Mouse (Mus musculus): ENCODE measurements at regions not wholly inside any gene's neighbourhood (a gene's known extent, or its start where the extent isn't known, plus 50 kb on each side); places are given as distances from the start of the nearest gene placed in this dataset.
A peak's percentile ranks its signal among the peaks of the same experiment; 100 is the strongest.

- DNase-seq, result no peak
- intact Hi-C loops (cut with DNase I), result no loop called here
Observed at GRCm38 (mm10) chr9:101807249-101807648, 54.4 kb upstream of the 9630041A04Rik start.

GRCm38 (mm10) chr9:101796718-101797117 is 64.9 kb upstream of the 9630041A04Rik start:
- intact Hi-C loops (cut with DNase I), result no loop called here
- DNase-seq, result peak in 1 of 2 experiments; percentile 2

DNA sequence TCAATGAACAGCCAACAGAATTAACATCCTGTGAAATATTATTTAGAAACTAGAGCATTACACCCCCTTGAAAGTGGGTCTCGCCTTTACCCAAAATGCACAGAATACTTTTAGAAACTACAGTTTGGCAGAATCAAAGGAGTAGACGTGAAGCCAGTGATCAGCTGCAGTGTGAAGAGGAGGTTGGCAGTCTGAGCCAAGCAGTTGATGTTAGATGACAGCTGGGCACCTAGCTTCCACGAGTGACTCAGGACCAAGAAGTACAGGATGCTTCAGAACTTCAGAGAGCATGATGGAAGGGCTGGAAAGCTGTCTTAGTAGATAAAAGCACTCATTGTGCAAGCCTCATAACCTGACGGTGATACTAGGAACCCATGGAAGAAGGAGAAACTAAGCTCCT is 65.6 kb upstream of the 9630041A04Rik start:
- intact Hi-C loops (cut with DNase I), result no loop called here
- DNase-seq, result no peak

DNA sequence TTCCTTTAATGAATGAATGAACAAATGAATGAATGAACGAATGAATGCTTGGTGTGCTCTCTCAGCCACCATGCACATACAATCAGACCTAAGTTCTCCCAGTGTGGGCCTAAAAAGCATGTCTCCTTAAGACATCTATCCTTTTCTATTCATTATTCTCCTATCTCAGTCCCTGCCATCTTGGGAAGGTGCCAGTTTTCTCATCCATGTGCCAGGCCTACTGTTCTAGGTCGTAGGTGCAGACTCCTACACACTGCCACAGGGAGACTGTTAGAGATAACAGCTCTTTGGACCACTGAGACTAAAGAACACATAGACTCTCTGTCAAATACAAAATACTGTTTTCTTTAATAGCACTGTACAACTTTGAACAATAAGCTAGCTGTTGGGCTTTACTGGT is 66.2 kb upstream of the 9630041A04Rik start:
- intact Hi-C loops (cut with DNase I), result no loop called here
- DNase-seq, result no peak

DNA sequence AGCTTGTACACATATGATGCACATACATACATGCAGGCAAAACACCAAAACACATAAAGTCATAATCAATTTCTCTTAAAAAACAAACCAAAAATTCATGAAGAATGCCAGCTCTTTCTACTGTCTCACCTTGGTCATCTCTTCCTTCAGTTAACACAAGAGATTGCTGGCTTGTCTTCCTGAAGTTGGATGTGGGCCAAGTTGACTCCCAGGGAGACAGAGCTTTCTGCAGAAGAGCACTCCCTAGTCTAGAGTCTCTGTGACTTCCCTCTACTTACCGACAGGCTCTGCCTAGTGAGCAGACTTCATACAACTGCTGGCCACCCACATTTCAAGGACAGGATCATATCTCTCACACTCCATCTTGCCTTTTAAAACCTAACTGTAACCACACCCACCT is 70.7 kb upstream of the 9630041A04Rik start:
- no peak for DNase-seq
- intact Hi-C loops (cut with DNase I), result no loop called here

GRCm38 (mm10) chr9:101740949-101741605 is 120.6 kb upstream of the 9630041A04Rik start:
- intact Hi-C loops (cut with DNase I), result no loop called here

GRCm38 (mm10) chr9:101739322-101739721 is 122.3 kb upstream of the 9630041A04Rik start:
- no peak for DNase-seq
- intact Hi-C loops (cut with DNase I), result no loop called here

More at GRCm38 (mm10) chr9:101740949-101741605, 120.6 kb upstream of the 9630041A04Rik start:
- DNase-seq, result no peak

GRCm38 (mm10) chr9:101734271-101734670 is 127.4 kb upstream of the 9630041A04Rik start:
- intact Hi-C loops (cut with DNase I), result no loop called here

DNA sequence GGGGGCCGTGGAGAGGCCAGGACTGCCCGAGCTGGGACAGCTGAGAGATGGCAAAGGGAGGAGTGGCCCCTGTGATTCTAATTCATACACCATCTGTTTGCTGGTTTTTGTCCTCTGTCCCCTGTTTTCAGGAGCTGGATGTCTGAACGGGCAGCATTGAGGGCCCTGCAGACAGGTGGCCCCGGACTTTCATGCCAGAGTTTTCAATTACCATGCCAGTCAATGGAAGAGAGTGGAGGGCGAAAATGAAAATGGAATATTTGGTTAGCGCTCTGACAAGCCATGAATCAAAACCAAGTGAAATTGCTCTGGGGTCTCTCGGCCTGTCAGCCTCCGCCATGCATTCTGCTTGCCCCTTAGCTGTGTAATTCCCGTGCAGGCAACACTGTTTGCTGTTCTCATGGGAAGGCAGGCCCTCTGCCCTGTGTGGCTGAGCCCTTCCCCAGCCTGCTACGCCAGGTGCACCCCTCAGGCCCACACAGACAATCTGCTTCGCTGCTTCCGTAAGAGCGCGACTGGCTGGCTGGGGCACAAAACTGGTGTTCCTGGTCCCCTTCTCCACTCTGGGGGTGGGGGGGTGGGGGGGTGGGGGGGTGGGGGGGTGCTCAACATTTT is 127.9 kb upstream of the 9630041A04Rik start:
- intact Hi-C loops (cut with DNase I), result no loop called here
- DNase-seq, result no peak

More at GRCm38 (mm10) chr9:101734271-101734670, 127.4 kb upstream of the 9630041A04Rik start:
- no peak for DNase-seq

GRCm38 (mm10) chr9:101730136-101730535 is 131.5 kb upstream of the 9630041A04Rik start:
- intact Hi-C loops (cut with DNase I), result no loop called here
- no peak for DNase-seq

DNA sequence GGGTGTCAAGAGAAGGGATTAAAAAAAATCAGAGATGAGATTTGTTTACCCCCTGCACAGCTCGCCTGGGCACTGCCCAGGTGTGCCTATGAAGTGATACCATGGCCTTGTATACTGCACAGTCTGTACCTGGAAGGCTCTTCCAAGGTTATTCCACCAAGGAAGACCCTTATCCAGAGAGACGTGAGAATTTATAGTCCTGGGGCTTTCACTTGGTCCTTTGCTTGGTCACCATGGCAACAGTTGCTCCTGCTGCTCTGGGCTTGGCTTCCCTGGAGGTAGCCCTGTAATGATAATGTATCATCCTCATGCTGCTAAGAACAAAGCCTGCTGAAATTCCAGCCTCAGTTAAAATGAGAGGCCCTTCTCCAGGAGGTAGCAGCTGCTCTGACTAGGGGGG is 143.7 kb upstream of the 9630041A04Rik start:
- intact Hi-C loops (cut with DNase I), result no loop called here
- no peak for DNase-seq

- intact Hi-C loops (cut with DNase I), result no loop called here
- no peak for DNase-seq
Observed at GRCm38 (mm10) chr9:101716326-101716725, 145.3 kb upstream of the 9630041A04Rik start.

DNA sequence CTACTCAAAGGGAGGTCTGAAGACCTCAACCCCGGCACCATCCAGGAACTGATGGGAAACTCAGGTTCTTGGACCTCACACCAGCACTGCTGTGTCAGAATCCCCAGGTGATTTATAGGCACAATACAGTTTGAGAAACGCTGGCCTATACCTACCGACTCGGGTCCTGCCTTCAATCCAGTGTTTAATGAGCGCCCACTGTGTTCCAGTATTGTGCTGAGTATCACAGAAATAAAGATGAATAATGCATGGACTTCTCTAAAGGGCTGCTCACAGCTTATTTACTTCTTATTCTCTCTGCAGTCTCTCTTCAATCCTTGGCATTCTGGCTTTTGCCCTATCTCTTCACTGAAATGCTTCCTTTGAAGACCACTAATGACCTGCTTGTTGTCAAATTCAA is 146.8 kb upstream of the 9630041A04Rik start:
- no peak for DNase-seq
- intact Hi-C loops (cut with DNase I), result no loop called here

DNA sequence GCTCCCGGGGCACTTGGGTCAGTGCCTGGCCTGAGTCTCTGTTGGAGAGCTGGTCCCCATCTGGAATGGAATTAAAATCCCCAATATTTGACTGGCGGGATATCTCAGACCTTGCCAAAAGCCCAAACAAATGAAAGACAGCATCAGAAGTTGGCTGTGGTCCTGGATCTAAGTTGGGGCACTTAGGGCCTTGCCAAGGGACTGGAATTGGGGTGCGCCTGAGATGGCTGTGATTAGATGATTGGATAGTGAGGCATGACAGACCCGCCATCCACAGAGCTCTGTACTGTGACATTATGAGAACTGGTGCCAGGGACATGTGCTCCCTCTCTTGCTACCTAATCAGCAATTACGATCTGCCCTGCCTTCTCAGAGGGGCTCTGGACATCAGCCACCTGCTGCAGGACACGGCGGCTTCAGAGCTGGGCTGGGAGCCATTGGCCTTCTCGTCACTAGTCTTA is 151.0 kb upstream of the 9630041A04Rik start:
- intact Hi-C loops (cut with DNase I), result no loop called here
- no peak for DNase-seq

GRCm38 (mm10) chr9:101700368-101700767 is 161.3 kb upstream of the 9630041A04Rik start:
- no peak for DNase-seq
- intact Hi-C loops (cut with DNase I), result no loop called here

- intact Hi-C loops (cut with DNase I), result loop anchor here (5.0 kb wide), 2 partner anchors 313 to 382 kb away; no protein-coding TSS in a partner anchor
- no peak for DNase-seq
Observed at GRCm38 (mm10) chr9:101694054-101694453, 167.6 kb upstream of the 9630041A04Rik start.

DNA sequence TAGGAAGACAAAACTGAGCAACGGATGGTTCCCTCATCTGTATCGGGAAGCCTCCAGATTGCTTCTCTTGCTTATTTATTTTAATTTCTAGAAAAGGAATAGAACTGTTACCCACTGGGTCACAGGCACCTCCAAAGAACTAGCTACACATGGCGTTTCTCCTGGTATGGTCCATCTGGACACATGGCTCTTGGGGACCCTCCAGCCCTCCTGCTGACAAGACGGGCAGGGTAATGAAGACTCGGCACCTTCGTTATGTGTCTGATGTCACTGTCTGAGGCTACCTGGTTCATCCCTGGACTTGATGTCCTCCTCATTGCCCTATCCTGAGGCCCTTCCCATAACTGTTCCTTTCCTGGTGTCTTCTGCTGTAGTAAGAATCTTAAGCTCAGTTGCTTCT is 170.3 kb upstream of the 9630041A04Rik start:
- intact Hi-C loops (cut with DNase I), result loop anchor here (2.0 to 5.0 kb wide), 3 partner anchors 316 to 663 kb away; partner anchors contain the start of gene Ephb1
- DNase-seq, result no peak

DNA sequence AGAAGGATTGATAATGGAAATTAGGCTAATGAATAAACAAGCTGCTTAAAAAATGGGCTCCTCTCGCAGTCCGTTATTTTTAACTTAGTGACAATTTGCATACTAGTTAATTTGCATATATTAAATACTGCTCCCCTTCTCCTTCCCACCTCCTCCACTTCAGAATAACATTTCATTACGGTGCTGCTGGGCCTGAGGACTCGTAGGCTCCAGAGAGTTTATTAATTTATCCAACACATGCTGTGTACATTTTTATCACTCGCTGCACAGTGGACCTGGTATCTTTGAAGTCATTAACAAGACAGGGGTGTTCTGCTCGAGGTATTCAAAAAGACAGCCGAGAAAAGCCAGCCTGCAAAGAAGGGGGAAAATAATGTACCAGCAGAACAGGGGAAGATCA is 170.7 kb upstream of the 9630041A04Rik start:
- DNase-seq, result no peak
- intact Hi-C loops (cut with DNase I), result loop anchor here (1.0 to 5.0 kb wide), 4 partner anchors 316 to 853 kb away; partner anchors contain the start of gene Ephb1

DNA sequence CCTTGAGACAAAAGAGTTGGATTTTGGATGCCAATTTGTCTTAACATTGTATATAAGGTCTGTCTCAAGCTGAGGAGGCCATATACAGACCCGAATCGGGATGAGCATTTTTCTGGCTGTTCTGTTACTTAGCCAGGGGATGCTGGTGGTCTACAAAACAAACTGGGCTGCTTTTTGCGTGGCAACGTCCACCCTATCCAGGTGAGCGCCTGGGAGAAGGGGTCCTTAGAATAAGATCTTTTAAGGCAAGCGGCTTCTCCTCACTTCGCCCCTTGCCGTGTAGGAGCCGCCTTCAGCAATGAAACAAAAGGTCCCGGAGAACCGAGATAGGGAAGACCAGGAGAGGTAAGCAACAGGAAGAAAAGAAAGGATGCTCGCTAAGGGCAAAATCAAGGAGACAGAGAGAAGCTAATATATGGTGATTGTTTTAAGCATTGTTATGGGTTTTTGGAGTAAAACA is 171.2 kb upstream of the 9630041A04Rik start:
- no peak for DNase-seq
- intact Hi-C loops (cut with DNase I), result loop anchor here (1.0 to 5.0 kb wide), 4 partner anchors 317 to 854 kb away; partner anchors contain the start of gene Ephb1

- DNase-seq, result peak; percentile 84 to 91
- intact Hi-C loops (cut with DNase I), result loop anchor here (1.0 to 5.0 kb wide), 4 partner anchors 318 to 855 kb away; partner anchors contain the start of gene Ephb1
Observed at GRCm38 (mm10) chr9:101689532-101690401, 171.9 kb upstream of the 9630041A04Rik start.

GRCm38 (mm10) chr9:101687226-101687625 is 174.4 kb upstream of the 9630041A04Rik start:
- no peak for DNase-seq
- intact Hi-C loops (cut with DNase I), result no loop called here

Measured in heart, postnatal 14 days (tissue).